Mouse (Mus musculus): ENCODE results near the gene Zfp526.

DNA sequence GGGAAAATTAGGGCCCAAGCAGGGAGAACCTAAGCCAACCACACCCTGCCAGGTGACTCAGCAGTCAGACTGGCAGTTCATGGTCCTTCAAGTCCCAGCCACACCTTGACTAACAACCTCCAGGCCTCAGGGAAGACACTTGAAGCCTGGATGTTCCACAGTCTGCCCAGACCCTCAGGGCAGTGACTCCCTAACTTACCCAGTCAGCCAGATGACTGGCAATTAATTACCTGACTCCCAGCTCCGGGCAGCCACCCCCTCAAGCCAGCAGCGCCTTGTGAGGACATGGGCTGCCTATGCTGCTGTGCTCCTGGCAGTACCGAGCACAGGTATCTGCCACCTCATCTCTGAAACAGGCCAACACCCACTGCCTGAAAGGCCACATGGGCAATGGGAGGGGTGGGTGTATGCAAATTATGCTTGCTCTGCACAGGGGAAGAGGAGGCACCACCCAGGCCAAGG is 12.0 kb upstream of the Zfp526 start:
- no peak for TF ChIP-seq POLR2A (IDR thresholded peaks at IDR 0.05; ENCODE audit: extremely low read depth, insufficient read depth, low read length)
- no peak for TF ChIP-seq CTCF (IDR thresholded peaks at IDR 0.05; ENCODE audit: extremely low read depth, insufficient read depth, low read length)
